Mouse (Mus musculus) midbrain, embryonic 13.5 days (tissue): ENCODE measurements around the gene Cdk5r2. TPM values are rescaled to one million over a fixed set of nuclear protein-coding genes. Genes with fewer than 3 reads are reported as not detected.

Experiments used
- ATAC-seq: fragments of 200-750 bp; cut with Nextera tagmentation; 2 replicates; pipeline ENCODE4 v1.8.0; 2017; ENCODE audit warnings: mild to moderate bottlenecking, moderate TSS enrichment, moderate library complexity
- H3K27ac ChIP-seq: fragments of 300-500 bp; sonication (generic); 2 replicates; pipeline ENCODE4 v1.5.1; 2015; ENCODE audit warnings: inconsistent platforms, mild to moderate bottlenecking, moderate library complexity
- H3K27me3 ChIP-seq: fragments of 300-500 bp; sonication (generic); 2 replicates; pipeline ENCODE4 v1.6.1; 2015; ENCODE audit warnings: mild to moderate bottlenecking, inconsistent platforms
- H3K36me3 ChIP-seq: fragments of 300-500 bp; sonication (generic); 2 replicates; pipeline ENCODE4 v1.6.1; 2015; ENCODE audit warnings: mild to moderate bottlenecking, inconsistent platforms
- H3K4me1 ChIP-seq: fragments of 300-500 bp; sonication (generic); replicated peaks from 2 replicates; pipeline ENCODE4 v1.6.1; 2015; ENCODE audit warnings: inconsistent platforms
- H3K4me2 ChIP-seq: fragments of 300-500 bp; sonication (generic); replicated peaks from 2 replicates; pipeline ENCODE4 v1.6.1; 2015; ENCODE audit warnings: moderate library complexity, mild to moderate bottlenecking, inconsistent platforms
- H3K4me3 ChIP-seq: fragments of 300-500 bp; sonication (generic); replicated peaks from 2 replicates; pipeline ENCODE4 v1.5.1; 2015; ENCODE audit warnings: mild to moderate bottlenecking, inconsistent platforms
- H3K9ac ChIP-seq: fragments of 300-500 bp; sonication (generic); replicated peaks from 2 replicates; pipeline ENCODE4 v1.6.1; 2015; ENCODE audit warnings: mild to moderate bottlenecking, inconsistent platforms
- H3K9me3 ChIP-seq: fragments of 300-500 bp; sonication (generic); 2 replicates; pipeline ENCODE4 v1.6.1; 2016; ENCODE audit warnings: mild to moderate bottlenecking, inconsistent platforms
- WGBS: fragments of 180-500 bp; shearing (Covaris S2); methylation state at CpG from one replicate; pipeline ENCODE4 v1.1.7; 2015; 5-methylcytosine and 5-hydroxymethylcytosine counted together
- polyA plus RNA-seq: library from polyadenylated mRNA; unstranded; fragments of >200 nt; fragmentation: Nextera tagmentation; extraction: Ambion mirVana; gene quantifications from 2 replicates; pipeline ENCODE4 v1.2.1, GENCODE M21; 2015

Gene Cdk5r2
- polyA plus RNA-seq, 1 experiment from 2014 or later, result 7.1 TPM

DNA sequence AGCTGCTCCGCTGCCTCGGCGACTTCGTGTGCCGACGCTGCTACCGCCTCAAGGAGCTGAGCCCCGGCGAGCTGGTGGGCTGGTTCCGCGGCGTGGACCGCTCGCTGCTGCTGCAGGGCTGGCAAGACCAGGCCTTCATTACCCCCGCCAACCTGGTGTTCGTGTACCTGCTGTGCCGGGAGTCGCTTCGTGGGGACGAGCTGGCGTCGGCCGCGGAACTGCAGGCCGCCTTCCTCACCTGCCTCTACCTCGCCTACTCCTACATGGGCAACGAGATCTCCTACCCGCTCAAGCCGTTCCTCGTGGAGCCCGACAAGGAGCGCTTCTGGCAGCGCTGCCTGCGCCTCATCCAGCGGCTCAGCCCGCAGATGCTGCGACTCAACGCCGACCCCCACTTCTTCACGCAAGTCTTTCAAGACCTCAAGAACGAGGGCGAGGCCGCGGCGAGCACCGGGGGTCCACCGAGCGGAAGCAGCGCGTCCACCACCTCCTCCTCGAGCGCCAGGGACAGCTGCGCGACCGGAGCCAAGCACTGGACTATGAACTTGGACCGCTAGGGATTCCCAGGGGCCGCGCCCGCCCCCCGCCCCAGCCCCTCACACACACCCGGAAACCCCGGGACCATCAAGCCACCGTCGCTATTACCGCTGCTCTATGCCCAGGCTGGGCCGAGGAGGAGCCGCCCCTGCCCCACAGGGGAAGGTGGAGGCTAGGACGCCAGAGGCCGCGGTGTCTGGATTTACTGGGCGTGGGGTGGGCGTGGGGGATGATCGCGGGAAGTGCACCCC, 1.1 kb downstream of the Cdk5r2 start:
- Histone ChIP-seq H3K36me3 (no peaks in the 10 kb centered on the region), H3K4me3 (peak overlapping the region; percentile 89), H3K4me2 (peak overlapping the region; percentile 93), H3K9ac (peak overlapping the region; percentile 98), H3K27me3 (0 out of 2 replicates have a peak, but pooled peaks cover 2% of the 10 kb centered on the region), H3K27ac (peak overlapping the region; percentile 90), H3K9me3 (no peaks in the 10 kb centered on the region), H3K4me1 (peaks cover 72% of the 10 kb centered on the region)
- 0 out of 2 replicates have a peak, but pooled peaks have one; percentile 3 for ATAC-seq
- WGBS, result under 1% methylated on average over 74 of the region's 74 CpGs

- peak overlapping the region; percentile 89 for H3K4me3 ChIP-seq
- H3K9me3 ChIP-seq, result no peaks in the 10 kb centered on the region
- ATAC-seq, result no peak
- no peaks in the 10 kb centered on the region for H3K36me3 ChIP-seq
- 0 out of 2 replicates have a peak, but pooled peaks cover 2% of the 10 kb centered on the region for H3K27me3 ChIP-seq
- H3K4me2 ChIP-seq, result peak overlapping the region; percentile 93
- H3K9ac ChIP-seq, result peak overlapping the region; percentile 98
- 1% methylated on average over 11 of the region's 11 CpGs for WGBS
- peaks cover 67% of the 10 kb centered on the region for H3K4me1 ChIP-seq
- H3K27ac ChIP-seq, result peak overlapping the region; percentile 90; the same call in 1 of the 2 replicates
These were observed 1.6 kb downstream of the Cdk5r2 start for GRCm38 (mm10) chr1:74856439-74856720.

DNA sequence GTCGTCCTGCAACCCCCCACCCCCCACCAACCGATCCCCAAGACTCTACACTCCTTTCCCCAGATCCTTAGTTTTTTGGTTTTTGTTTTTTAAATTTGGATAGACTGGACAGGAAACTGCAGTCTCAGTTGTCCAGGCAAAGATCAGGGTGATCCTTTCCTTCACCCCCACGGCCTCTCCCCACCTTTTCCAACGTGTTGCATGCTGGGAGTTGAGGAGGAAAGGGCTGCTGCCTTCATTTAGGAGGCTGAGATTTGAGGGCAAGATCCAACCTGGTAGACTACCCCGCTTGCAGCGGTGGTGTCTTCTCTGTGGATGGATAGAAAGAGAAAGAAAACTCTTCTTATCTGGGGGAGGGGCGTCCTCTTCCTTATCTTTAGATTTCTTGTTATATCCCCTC, 2.1 kb downstream of the Cdk5r2 start:
- Histone ChIP-seq H3K27me3 (0 out of 2 replicates have a peak, but pooled peaks cover 2% of the 10 kb centered on the region), H3K9ac (peak overlapping the region; percentile 98), H3K36me3 (no peaks in the 10 kb centered on the region), H3K4me1 (peaks cover 63% of the 10 kb centered on the region), H3K4me2 (peak overlapping the region; percentile 93), H3K9me3 (no peaks in the 10 kb centered on the region), H3K27ac (no peak overlapping the region), H3K4me3 (peak overlapping the region; percentile 89)
- 0% methylated on average over 7 of the region's 7 CpGs for WGBS
- no peak for ATAC-seq

GRCm38 (mm10) chr1:74857201-74857600, 2.5 kb downstream of the Cdk5r2 start:
- 0 out of 2 replicates have a peak, but pooled peaks cover 2% of the 10 kb centered on the region for H3K27me3 ChIP-seq
- WGBS, result 5% methylated on average over 20 of the region's 20 CpGs
- H3K4me3 ChIP-seq, result peak overlapping the region; percentile 89
- no peak overlapping the region for H3K27ac ChIP-seq
- H3K9me3 ChIP-seq, result no peaks in the 10 kb centered on the region
- peak overlapping the region; percentile 93 for H3K4me2 ChIP-seq
- H3K9ac ChIP-seq, result peak overlapping the region; percentile 98
- no peak for ATAC-seq
- H3K36me3 ChIP-seq, result no peaks in the 10 kb centered on the region
- peaks cover 59% of the 10 kb centered on the region for H3K4me1 ChIP-seq

GRCm38 (mm10) chr1:74857677-74858076, 2.9 kb downstream of the Cdk5r2 start:
- Histone ChIP-seq H3K4me3 (peak overlapping the region; percentile 89), H3K27ac (peak overlapping the region; percentile 76), H3K9me3 (no peaks in the 10 kb centered on the region), H3K4me1 (peaks cover 54% of the 10 kb centered on the region), H3K4me2 (peak overlapping the region; percentile 93), H3K9ac (peak overlapping the region; percentile 98), H3K36me3 (no peaks in the 10 kb centered on the region), H3K27me3 (0 out of 2 replicates have a peak, but pooled peaks cover 2% of the 10 kb centered on the region)
- no peak for ATAC-seq
- WGBS, result 4% methylated on average over 4 of the region's 4 CpGs

DNA sequence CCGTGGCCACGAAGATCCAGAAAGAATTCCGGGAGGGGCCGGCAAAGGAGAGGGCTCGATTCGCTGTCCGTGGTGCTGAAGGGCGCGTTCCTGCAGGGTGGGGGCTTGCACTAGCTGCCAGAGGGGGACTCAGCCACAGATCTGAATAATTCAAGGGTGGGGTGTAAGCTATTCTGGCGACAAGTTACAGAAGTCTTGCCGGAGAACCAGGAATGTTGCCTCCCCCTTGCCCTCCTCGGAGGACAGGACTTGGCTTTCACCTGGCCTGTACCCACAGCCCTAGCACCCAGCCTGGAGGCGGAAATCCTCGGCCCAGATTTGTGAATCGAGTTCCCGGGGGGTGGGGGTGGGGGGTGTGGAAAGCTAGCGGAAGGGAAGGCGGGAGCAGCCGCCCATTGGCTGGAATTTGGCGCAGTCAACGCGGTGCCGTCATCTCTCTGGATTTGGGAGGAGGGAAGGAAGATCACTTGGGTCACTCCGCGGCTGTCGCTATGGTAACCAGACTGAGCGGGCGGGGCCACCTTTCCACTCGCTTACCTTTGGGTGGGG, 3.5 kb downstream of the Cdk5r2 start:
- H3K27ac ChIP-seq, result peak overlapping the region; percentile 76
- H3K27me3 ChIP-seq, result 0 out of 2 replicates have a peak, but pooled peaks cover 2% of the 10 kb centered on the region
- peaks cover 51% of the 10 kb centered on the region for H3K4me1 ChIP-seq

GRCm38 (mm10) chr1:74858805-74859204, 4.1 kb downstream of the Cdk5r2 start:
- peak overlapping the region; percentile 93 for H3K4me2 ChIP-seq
- H3K4me3 ChIP-seq, result peak overlapping the region; percentile 89
- ATAC-seq, result no peak
- peaks cover 48% of the 10 kb centered on the region for H3K4me1 ChIP-seq
- WGBS, result 4% methylated on average over 16 of the region's 16 CpGs
- no peaks in the 10 kb centered on the region for H3K36me3 ChIP-seq
- 0 out of 2 replicates have a peak, but pooled peaks cover 2% of the 10 kb centered on the region for H3K27me3 ChIP-seq
- H3K9me3 ChIP-seq, result no peaks in the 10 kb centered on the region
- no peak overlapping the region for H3K27ac ChIP-seq
- H3K9ac ChIP-seq, result peak overlapping the region; percentile 56

More for the DNA sequence above, 3.5 kb downstream of the Cdk5r2 start:
- H3K4me3 ChIP-seq, result peak overlapping the region; percentile 89
- H3K9me3 ChIP-seq, result no peaks in the 10 kb centered on the region
- H3K36me3 ChIP-seq, result no peaks in the 10 kb centered on the region
- ATAC-seq, result peak; percentile 39
- WGBS, result under 1% methylated on average over 29 of the region's 29 CpGs
- H3K9ac ChIP-seq, result peak overlapping the region; percentile 98
- peak overlapping the region; percentile 93 for H3K4me2 ChIP-seq

- H3K9ac ChIP-seq, result peak overlapping the region; percentile 56; the same call in 1 of the 2 replicates
These were observed 4.7 kb downstream of the Cdk5r2 start for GRCm38 (mm10) chr1:74859223-74859984.

DNA sequence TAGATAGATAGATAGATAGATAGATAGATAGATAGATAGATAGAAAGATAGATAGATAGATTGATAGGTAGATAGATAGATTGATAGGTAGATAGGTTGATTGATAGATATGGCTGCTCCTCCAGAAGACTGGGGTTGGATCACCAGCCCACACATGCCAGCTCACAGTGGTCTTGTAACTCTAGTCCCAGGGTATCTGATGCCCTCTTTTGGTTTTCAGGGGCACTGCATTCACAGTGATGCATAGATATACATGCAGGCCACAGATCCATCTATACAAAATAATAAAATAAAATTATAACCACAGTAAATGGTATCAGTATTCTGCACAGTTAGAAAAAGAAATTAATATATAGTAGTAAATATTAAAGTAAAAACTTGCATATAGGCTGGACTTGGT, 7.0 kb downstream of the Cdk5r2 start:
- no peak for ATAC-seq
- no peak overlapping the region for H3K4me3 ChIP-seq

More at GRCm38 (mm10) chr1:74859223-74859984, 4.7 kb downstream of the Cdk5r2 start:
- Histone ChIP-seq H3K4me3 (peak overlapping the region; percentile 89), H3K4me1 (peaks cover 42% of the 10 kb centered on the region), H3K27me3 (0 out of 2 replicates have a peak, but pooled peaks cover 2% of the 10 kb centered on the region), H3K36me3 (no peaks in the 10 kb centered on the region), H3K9me3 (no peaks in the 10 kb centered on the region), H3K27ac (no peak overlapping the region), H3K4me2 (peak overlapping the region; percentile 93)
- 36% methylated on average over 6 of the region's 6 CpGs for WGBS
- ATAC-seq, result no peak

GRCm38 (mm10) chr1:74872218-74872617, 17.5 kb downstream of the Cdk5r2 start:
- ATAC-seq, result no peak
- Histone ChIP-seq H3K9ac (no peak overlapping the region), H3K4me2 (no peak overlapping the region), H3K4me3 (no peak overlapping the region), H3K4me1 (no peaks in the 10 kb centered on the region), H3K9me3 (no peaks in the 10 kb centered on the region), H3K27ac (no peak overlapping the region), H3K36me3 (no peaks in the 10 kb centered on the region), H3K27me3 (peaks cover 2% of the 10 kb centered on the region; the same call in 1 of the 2 replicates)
- 58% methylated on average over 2 of the region's 2 CpGs for WGBS

More for the DNA sequence above, 7.0 kb downstream of the Cdk5r2 start:
- H3K9ac ChIP-seq, result no peak overlapping the region
- H3K4me1 ChIP-seq, result peaks cover 32% of the 10 kb centered on the region
- no peak overlapping the region for H3K4me2 ChIP-seq
- no peak overlapping the region for H3K27ac ChIP-seq
- H3K9me3 ChIP-seq, result no peaks in the 10 kb centered on the region
- 0 out of 2 replicates have a peak, but pooled peaks cover 2% of the 10 kb centered on the region for H3K27me3 ChIP-seq
- H3K36me3 ChIP-seq, result no peaks in the 10 kb centered on the region

- no peak overlapping the region for H3K4me3 ChIP-seq
- no peak overlapping the region for H3K4me2 ChIP-seq
- peaks cover 43% of the 10 kb centered on the region for H3K27me3 ChIP-seq
- H3K9ac ChIP-seq, result no peak overlapping the region
- H3K9me3 ChIP-seq, result no peaks in the 10 kb centered on the region
- no peaks in the 10 kb centered on the region for H3K36me3 ChIP-seq
- H3K4me1 ChIP-seq, result peaks cover 9% of the 10 kb centered on the region
- WGBS, result 56% methylated on average over 3 of the region's 3 CpGs
- ATAC-seq, result no peak
- H3K27ac ChIP-seq, result no peak overlapping the region
These were observed 22.5 kb downstream of the Cdk5r2 start for GRCm38 (mm10) chr1:74877199-74877598.
